Mouse (Mus musculus): Measurements from ENCODE around the gene Cdk15. TPM values are rescaled to one million over a fixed set of nuclear protein-coding genes. Genes with fewer than 3 reads are reported as not detected.

Gene Cdk15
- total RNA-seq, 2 experiments from 2014 or later = not detected

DNA sequence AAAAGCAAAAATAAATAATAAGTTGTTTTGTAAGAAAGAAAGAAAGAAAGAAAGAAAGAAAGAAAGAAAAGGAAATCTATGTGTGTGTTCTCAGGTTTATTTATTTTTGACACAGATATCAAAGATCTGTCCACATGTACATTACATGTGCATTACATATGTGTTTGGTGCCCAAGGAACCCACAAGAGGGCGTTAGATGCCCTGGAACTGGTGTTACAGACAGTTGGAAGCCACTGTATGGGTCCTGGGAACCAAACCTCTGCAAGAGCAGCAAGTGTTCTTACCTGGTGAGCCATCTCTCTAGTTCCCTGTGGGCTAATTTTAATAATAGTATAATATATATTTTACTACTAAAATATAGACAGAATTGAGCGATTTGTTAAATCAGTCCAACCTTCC, 12.9 kb upstream of the Cdk15 start:
- Histone ChIP-seq H3K4me3 (no peak overlapping the region), H3K27ac (no peak overlapping the region)
- no peak for TF ChIP-seq CTCF (conservative IDR thresholded peaks at IDR 0.05)
- DNase-seq (ENCODE audit: low spot score in 2 of 2) = no peak

DNA sequence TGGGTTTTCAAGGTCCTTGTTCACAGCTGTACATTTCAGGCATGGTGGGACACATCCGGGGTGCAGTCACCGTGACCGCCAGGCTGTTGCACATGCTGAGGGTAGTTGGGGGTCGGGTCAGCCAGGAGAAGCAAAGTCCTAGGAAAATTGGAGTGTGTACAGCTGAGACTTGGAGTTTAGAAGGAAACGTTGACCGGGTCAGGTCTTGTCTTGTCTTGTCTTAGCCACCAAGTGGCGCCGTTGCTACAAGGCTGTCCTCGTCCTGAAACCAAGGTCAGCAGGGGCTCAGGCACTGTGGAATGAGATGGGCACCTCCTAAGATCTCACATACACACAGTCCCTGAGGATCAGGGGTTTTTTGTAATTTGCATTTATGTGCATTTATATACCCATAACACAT, 9.1 kb upstream of the Cdk15 start:
- DNase-seq (ENCODE audit: low spot score in 2 of 2) = peak in 1 of 2 experiments; percentile 46
- TF ChIP-seq CTCF (conservative IDR thresholded peaks at IDR 0.05) = peak; percentile 82
- no peak overlapping the region for H3K27ac ChIP-seq
- no peak overlapping the region for H3K4me3 ChIP-seq

- no peak for TF ChIP-seq CTCF (conservative IDR thresholded peaks at IDR 0.05)
- H3K27ac ChIP-seq = no peak overlapping the region
- H3K4me3 ChIP-seq = peak overlapping the region; percentile 39; the same call in 1 of the 2 replicates
- DNase-seq (ENCODE audit: low spot score in 2 of 2) = no peak
These were observed 3.9 kb upstream of the Cdk15 start for GRCm38 (mm10) chr1:59252762-59253161.

GRCm38 (mm10) chr1:59253301-59253909, 3.3 kb upstream of the Cdk15 start:
- no peak for TF ChIP-seq CTCF (conservative IDR thresholded peaks at IDR 0.05)
- Histone ChIP-seq H3K27ac (no peak overlapping the region), H3K4me3 (peak overlapping the region; percentile 39; the same call in 1 of the 2 replicates)
- DNase-seq (ENCODE audit: low spot score in 2 of 2) = no peak

DNA sequence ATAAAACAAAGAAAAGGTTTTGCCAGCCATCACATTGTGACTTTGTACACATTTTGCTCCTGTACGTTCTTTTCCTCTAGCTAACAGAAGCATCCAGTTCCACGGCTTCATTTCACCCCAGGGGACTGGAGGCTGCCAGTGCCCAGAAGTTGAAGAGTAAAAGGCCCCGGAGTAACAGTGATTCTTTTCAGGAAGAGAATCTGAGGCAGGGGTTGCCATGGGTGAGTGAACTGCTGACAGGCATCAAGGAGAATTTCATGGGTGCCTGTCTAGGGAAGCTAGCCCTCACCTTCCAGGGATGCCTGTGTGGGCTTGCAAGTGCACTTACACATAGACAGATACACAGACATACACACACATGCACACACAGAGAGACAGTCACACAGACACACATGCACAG, 1.0 kb downstream of the Cdk15 start:
- H3K4me3 ChIP-seq = no peak overlapping the region
- no peak for TF ChIP-seq CTCF (conservative IDR thresholded peaks at IDR 0.05)
- DNase-seq (ENCODE audit: low spot score in 2 of 2) = no peak
- H3K27ac ChIP-seq = no peak overlapping the region

DNA sequence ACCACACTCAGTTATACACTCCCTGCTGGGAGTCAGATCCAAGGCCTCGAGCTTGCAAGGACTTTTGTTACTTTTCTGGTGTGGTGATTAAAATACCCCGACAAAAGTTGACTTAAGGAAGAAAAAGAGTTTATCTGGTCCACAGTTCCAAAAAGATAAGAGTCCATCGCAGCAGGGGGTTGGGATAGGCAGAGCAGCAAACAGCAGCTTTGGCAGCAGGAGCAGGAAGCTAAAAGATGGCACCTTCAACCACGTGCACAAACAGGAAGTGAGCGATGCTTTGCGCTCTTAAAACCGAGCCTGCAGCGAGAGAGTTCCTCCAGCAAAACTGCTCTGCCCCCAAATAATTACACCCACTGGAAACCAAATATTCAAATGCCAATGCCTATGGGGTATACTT, 12.2 kb downstream of the Cdk15 start:
- Histone ChIP-seq H3K4me3 (no peak overlapping the region), H3K27ac (no peak overlapping the region)
- TF ChIP-seq CTCF (conservative IDR thresholded peaks at IDR 0.05) = no peak
- DNase-seq (ENCODE audit: low spot score in 2 of 2) = no peak

DNA sequence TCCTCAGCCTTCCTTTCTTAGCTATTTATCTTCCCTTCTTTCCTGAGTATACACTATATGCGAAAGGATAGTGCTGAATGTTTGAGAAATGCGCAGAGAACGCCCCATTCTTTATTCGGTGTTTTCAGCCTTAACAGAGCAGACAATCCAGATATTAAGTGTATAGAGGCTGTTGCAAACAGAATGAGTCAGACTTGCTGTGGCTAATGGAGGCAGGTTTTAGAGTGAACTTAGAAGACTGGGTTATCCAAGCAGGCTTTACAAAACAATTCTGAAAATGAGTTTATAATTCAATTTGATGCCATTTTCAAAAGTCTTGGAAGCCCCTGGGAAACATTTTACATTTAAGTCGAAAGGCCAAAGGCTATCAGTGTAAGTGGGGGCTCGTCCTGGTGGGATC, 12.8 kb downstream of the Cdk15 start:
- Histone ChIP-seq H3K4me3 (no peak overlapping the region), H3K27ac (no peak overlapping the region)
- no peak for DNase-seq (ENCODE audit: low spot score in 2 of 2)
- no peak for TF ChIP-seq CTCF (conservative IDR thresholded peaks at IDR 0.05)

GRCm38 (mm10) chr1:59269951-59270689, 13.4 kb downstream of the Cdk15 start:
- Histone ChIP-seq H3K4me3 (no peak overlapping the region), H3K27ac (no peak overlapping the region)
- DNase-seq (ENCODE audit: low spot score in 2 of 2) = peak in 1 of 2 experiments; percentile 5
- TF ChIP-seq CTCF (conservative IDR thresholded peaks at IDR 0.05) = no peak

DNA sequence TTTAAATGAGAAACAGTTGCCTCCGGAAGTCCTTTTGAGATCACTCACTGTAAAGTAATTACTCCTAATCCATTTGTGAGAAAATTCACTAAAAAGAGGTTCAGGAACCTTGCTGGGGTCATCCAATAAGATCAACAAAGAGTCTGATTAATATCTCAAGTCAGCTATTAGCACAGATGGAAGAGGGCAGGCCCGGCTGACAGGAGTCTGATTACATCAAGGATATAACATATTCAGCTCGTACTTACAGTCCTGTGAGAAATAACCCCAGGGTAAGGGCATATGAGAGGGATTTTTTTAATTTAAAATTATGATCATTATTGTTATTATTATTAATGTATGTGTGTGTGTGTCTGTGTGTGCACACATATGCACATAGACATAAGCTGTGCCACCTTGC, 15.5 kb downstream of the Cdk15 start:
- no peak overlapping the region for H3K4me3 ChIP-seq
- no peak for DNase-seq (ENCODE audit: low spot score in 2 of 2)
- no peak for TF ChIP-seq CTCF (conservative IDR thresholded peaks at IDR 0.05)
- H3K27ac ChIP-seq = no peak overlapping the region

DNA sequence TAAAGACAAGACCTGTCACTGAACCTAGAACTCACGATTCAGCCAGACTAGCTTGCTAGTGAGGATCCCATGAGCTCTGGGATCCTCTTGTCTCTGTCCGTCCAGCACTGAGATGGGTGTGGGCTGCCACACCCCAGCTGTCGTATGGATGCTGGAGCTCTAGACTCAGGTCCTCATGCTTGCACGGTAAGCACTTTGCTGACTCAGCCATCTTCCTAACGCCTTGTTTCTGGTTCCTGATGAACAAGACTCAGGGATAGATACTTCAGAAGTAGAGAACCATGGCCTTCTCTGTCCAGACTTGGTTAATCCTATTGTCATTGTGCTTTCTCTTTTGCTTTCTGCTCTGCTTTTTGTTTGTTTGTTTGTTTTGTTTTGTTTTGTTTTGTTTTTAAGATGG, 29.2 kb downstream of the Cdk15 start:
- no peak overlapping the region for H3K27ac ChIP-seq
- no peak overlapping the region for H3K4me3 ChIP-seq
- no peak for DNase-seq (ENCODE audit: low spot score in 2 of 2)
- no peak for TF ChIP-seq CTCF (conservative IDR thresholded peaks at IDR 0.05)

DNA sequence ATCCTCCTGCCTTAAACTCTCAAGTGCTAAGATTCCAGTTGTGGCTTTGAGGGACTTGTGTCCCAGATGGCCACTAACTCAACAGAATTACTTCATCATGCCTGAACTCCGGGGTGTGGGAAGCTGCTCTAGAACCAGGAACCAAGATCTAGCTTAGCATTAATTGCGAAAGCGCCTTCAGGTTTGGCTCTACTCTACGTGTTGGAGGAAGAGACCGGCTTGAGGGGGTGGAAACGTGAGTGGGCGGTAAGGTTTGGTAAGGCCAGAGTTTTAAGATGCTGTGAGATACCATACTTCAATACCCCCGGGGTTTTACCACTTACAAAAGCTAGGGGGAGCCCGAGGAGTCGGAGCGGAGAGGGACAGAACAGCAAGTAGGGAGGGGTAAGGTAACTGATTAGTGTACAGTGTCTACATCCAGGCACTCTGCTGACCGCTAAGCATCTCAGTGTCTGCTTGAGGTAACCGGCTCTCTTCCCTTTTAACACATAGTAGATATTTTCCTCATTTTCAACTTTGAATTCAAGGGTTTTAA, 29.7 kb downstream of the Cdk15 start:
- H3K4me3 ChIP-seq = no peak overlapping the region
- H3K27ac ChIP-seq = no peak overlapping the region
- no peak for DNase-seq (ENCODE audit: low spot score in 2 of 2)
- TF ChIP-seq CTCF (conservative IDR thresholded peaks at IDR 0.05) = peak; percentile 67

DNA sequence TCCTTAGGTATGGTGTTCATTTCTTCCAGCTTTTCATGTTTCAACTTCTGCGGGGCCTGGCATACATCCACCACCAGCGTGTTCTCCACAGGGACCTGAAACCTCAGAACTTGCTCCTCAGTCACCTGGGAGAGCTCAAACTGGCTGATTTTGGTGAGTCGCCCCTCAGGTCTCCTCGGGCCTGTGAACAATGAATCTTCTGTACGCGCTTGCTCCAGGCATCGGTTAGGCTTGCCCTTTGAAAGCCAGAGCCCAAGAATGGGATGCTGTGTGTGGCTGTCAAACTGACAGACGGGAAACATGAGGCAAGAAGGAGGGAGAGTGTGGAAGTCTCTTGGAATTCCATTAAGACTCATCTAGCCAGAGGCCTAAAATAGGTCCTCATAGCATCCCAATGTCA, 31.0 kb downstream of the Cdk15 start:
- no peak for TF ChIP-seq CTCF (conservative IDR thresholded peaks at IDR 0.05)
- Histone ChIP-seq H3K4me3 (no peak overlapping the region), H3K27ac (no peak overlapping the region)
- no peak for DNase-seq (ENCODE audit: low spot score in 2 of 2)

DNA sequence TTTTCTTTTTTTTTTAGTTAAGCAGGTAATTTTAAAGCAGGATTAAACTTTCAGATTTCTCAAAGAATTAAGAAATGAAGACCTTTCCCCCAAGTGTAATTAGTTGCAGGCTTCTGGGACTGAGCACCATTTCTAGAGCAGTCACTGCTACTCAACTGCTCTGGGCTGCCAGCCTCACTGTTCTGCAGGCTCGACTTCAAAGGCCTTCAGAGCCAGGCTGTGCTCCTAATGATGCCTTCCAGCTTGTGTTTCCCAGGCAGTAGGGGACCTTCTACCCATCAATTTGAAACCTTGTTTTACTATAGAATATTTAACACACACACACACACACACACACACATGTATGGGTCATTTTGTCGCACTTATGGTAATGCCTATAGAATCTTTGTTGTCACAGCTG, 34.9 kb downstream of the Cdk15 start:
- DNase-seq (ENCODE audit: low spot score in 2 of 2) = no peak
- TF ChIP-seq CTCF (conservative IDR thresholded peaks at IDR 0.05) = no peak
- no peak overlapping the region for H3K27ac ChIP-seq
- H3K4me3 ChIP-seq = no peak overlapping the region

- H3K4me3 ChIP-seq = no peak overlapping the region
- no peak overlapping the region for H3K27ac ChIP-seq
- no peak for TF ChIP-seq CTCF (conservative IDR thresholded peaks at IDR 0.05)
- DNase-seq (ENCODE audit: low spot score in 2 of 2) = no peak
These were observed 39.1 kb downstream of the Cdk15 start for GRCm38 (mm10) chr1:59295769-59296168.
